Mouse (Mus musculus) urinary bladder, adult 18-20 months (tissue): Measurements from ENCODE around the gene Atp1a1.
A peak's percentile ranks its signal among the peaks of the same experiment; 100 is the strongest.

Experiments used
- DNase-seq, 2 experiments: peaks; one replicate each; pipeline ENCODE4 v3.0.0; 2022; ENCODE audit warnings: low spot score in 2 of 2, mixed read lengths in 2 of 2

Atp1a1 gene

GRCm38 (mm10) chr3:101604550-101605223 is at the start of gene Atp1a1:
TSS of gene Atp1a1 (minus strand) at chr3:101604684.
- peak; percentile 97 to 98 for DNase-seq

GRCm38 (mm10) chr3:101653446-101653845 is 49.0 kb upstream of the Atp1a1 start:
- DNase-seq: no peak

- DNase-seq: no peak
These were observed 48.5 kb upstream of the Atp1a1 start for GRCm38 (mm10) chr3:101652967-101653366.

- no peak for DNase-seq
These were observed 45.8 kb upstream of the Atp1a1 start for GRCm38 (mm10) chr3:101650328-101650727.

GRCm38 (mm10) chr3:101649271-101649670 is 44.8 kb upstream of the Atp1a1 start:
- DNase-seq: peak in 1 of 2 experiments; percentile 66

- DNase-seq: no peak
These were observed 43.8 kb upstream of the Atp1a1 start for GRCm38 (mm10) chr3:101648096-101648793.

- DNase-seq: no peak
These were observed 42.3 kb upstream of the Atp1a1 start for GRCm38 (mm10) chr3:101646806-101647205.

GRCm38 (mm10) chr3:101645569-101646106 is 41.2 kb upstream of the Atp1a1 start:
- DNase-seq: no peak

GRCm38 (mm10) chr3:101644062-101644802 is 39.7 kb upstream of the Atp1a1 start:
- no peak for DNase-seq

GRCm38 (mm10) chr3:101643264-101643663 is 38.8 kb upstream of the Atp1a1 start:
- DNase-seq: no peak

- no peak for DNase-seq
These were observed 33.7 kb upstream of the Atp1a1 start for GRCm38 (mm10) chr3:101638223-101638622.

- no peak for DNase-seq
These were observed 32.0 kb upstream of the Atp1a1 start for GRCm38 (mm10) chr3:101636510-101636909.

- no peak for DNase-seq
These were observed 31.6 kb upstream of the Atp1a1 start for GRCm38 (mm10) chr3:101636086-101636485.

GRCm38 (mm10) chr3:101634141-101634900 is 29.8 kb upstream of the Atp1a1 start:
- DNase-seq: no peak

GRCm38 (mm10) chr3:101628255-101628654 is 23.8 kb upstream of the Atp1a1 start:
- DNase-seq: no peak

- DNase-seq: no peak
These were observed 19.8 kb upstream of the Atp1a1 start for GRCm38 (mm10) chr3:101624287-101624686.

GRCm38 (mm10) chr3:101619017-101619416 is 14.5 kb upstream of the Atp1a1 start:
- no peak for DNase-seq

GRCm38 (mm10) chr3:101618505-101618904 is 14.0 kb upstream of the Atp1a1 start:
- no peak for DNase-seq

GRCm38 (mm10) chr3:101617451-101617850 is 13.0 kb upstream of the Atp1a1 start:
- no peak for DNase-seq

- no peak for DNase-seq
These were observed 12.5 kb upstream of the Atp1a1 start for GRCm38 (mm10) chr3:101617007-101617406.

GRCm38 (mm10) chr3:101615856-101616255 is 11.4 kb upstream of the Atp1a1 start:
- DNase-seq: no peak
